Mouse (Mus musculus) MEL-GATA-1-ER (cell line): ENCODE results near the gene Cx3cr1.

Source experiments
- DNase-seq: peaks from one replicate; pipeline ENCODE4 v3.0.0-alpha.2; 2012; ENCODE audit warnings: low read depth; ENCODE audit errors: extremely low read depth

Gene Cx3cr1

GRCm38 (mm10) chr9:119999636-120000035 lies 70.0 kb downstream of the Cx3cr1 start:
- DNase-seq = no peak

- no peak for DNase-seq
Observed at GRCm38 (mm10) chr9:119998776-119999175, 70.9 kb downstream of the Cx3cr1 start.

GRCm38 (mm10) chr9:119996080-119996479 lies 73.6 kb downstream of the Cx3cr1 start:
- DNase-seq = no peak

- DNase-seq = no peak
Observed at GRCm38 (mm10) chr9:119994207-119994606, 75.5 kb downstream of the Cx3cr1 start.

GRCm38 (mm10) chr9:119993092-119993844 lies 76.4 kb downstream of the Cx3cr1 start:
- no peak for DNase-seq

GRCm38 (mm10) chr9:119991310-119991709 lies 78.4 kb downstream of the Cx3cr1 start:
- no peak for DNase-seq

GRCm38 (mm10) chr9:119988304-119988703 lies 81.4 kb downstream of the Cx3cr1 start:
- no peak for DNase-seq

- no peak for DNase-seq
Observed at GRCm38 (mm10) chr9:119985881-119986574, 83.7 kb downstream of the Cx3cr1 start.

- no peak for DNase-seq
Observed at GRCm38 (mm10) chr9:119984536-119985011, 85.1 kb downstream of the Cx3cr1 start, which contains the start of gene Csrnp1. TSS of gene Csrnp1 (minus strand) at chr9:119984658.

- no peak for DNase-seq
Observed at GRCm38 (mm10) chr9:119983585-119984535, 85.8 kb downstream of the Cx3cr1 start.

- DNase-seq = no peak
Observed at GRCm38 (mm10) chr9:119982956-119983551, 86.6 kb downstream of the Cx3cr1 start.

- no peak for DNase-seq
Observed at GRCm38 (mm10) chr9:119982241-119982811, 87.4 kb downstream of the Cx3cr1 start.

- DNase-seq = no peak
Observed at GRCm38 (mm10) chr9:119981183-119982179, 88.2 kb downstream of the Cx3cr1 start.

- DNase-seq = no peak
Observed at GRCm38 (mm10) chr9:119980770-119981182, 88.9 kb downstream of the Cx3cr1 start.

GRCm38 (mm10) chr9:119979749-119980148 lies 89.9 kb downstream of the Cx3cr1 start:
- no peak for DNase-seq

- no peak for DNase-seq
Observed at GRCm38 (mm10) chr9:119978811-119979441, 90.8 kb downstream of the Cx3cr1 start.

GRCm38 (mm10) chr9:119978151-119978810 lies 91.4 kb downstream of the Cx3cr1 start:
- DNase-seq = no peak

- DNase-seq = no peak
Observed at GRCm38 (mm10) chr9:119977557-119978060, 92.1 kb downstream of the Cx3cr1 start.
